Mouse (Mus musculus): ENCODE measurements around the gene Pum1. TPM values are rescaled to one million over a fixed set of nuclear protein-coding genes. Genes with fewer than 3 reads are reported as not detected.

Pum1 gene
- 32.7 and 35.2 TPM in 2 replicates for polyA plus RNA-seq (2015; fragmentation: Nextera tagmentation; extraction: Ambion mirVana)

DNA sequence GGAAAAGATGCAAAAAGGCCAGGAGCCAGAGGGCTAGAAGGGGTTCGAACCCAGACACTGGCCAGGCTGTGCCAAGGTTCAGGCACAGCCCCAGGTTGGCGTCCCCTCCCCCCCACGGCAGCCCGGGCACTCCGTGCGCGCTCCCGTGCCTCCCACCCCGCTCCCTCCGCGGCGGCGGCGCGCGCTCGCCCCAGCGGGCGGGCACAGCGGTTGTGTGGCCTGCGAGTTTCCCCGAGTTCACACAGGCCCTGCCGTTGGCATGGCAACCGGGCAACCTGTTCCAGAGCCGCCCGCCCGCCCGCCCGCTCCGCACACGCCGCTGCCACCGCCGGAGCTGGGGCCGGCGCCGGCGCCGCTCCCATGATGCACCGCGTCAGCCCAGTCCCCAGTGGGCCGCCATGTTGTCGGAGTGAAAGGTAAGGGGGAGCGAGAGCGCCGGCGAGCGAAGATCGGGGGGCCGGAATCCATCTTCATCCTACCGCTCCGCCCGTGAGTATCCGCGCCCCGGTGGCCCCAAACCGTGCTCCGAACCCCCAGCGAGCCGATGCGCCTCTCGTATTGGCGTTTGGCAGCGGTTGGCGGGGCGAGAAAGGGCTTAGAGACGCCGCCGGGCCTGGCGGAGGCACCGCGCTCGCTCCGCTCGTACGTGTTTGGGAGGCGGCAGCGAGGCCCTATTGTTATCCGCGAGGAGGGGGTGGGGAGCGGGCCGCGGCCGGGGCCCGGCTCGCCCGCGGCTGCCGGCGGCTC is at the start of gene Pum1:
Gene Pum1 (plus strand): TSS at position 343 of the 747 bp plus-strand sequence.

GRCm38 (mm10) chr4:130792376-130793179 is 129.5 kb downstream of the Pum1 start, which contains the start of gene Sdc3:
Gene Sdc3 (plus strand): TSS chr4:130792537.

Other genes starting within 250 kb of the Pum1 start
- 0.24 and 0.27 TPM in 2 replicates for gene Nkain1, start 89.1 kb upstream of the Pum1 start, polyA plus RNA-seq (2015; fragmentation: Nextera tagmentation; extraction: Ambion mirVana)
- 55.0 and 59.8 TPM in 2 replicates for gene Sdc3, start 129.2 kb downstream of the Pum1 start, polyA plus RNA-seq (2015; fragmentation: Nextera tagmentation; extraction: Ambion mirVana)
- gene Laptm5, start 249.8 kb downstream of the Pum1 start, polyA plus RNA-seq (2015; fragmentation: Nextera tagmentation; extraction: Ambion mirVana) = 38.8 and 113 TPM in 2 replicates

Measured in urinary bladder, postnatal 0 days (tissue).